Mouse (Mus musculus) heart, adult 9 months (tissue): Measurements from ENCODE around the gene Nagk.
"Not testable (repeated sequence)": the region's sequence is repeated elsewhere in the genome, so short reads cannot be mapped to it uniquely, and the experiment has no call there.

Experiments
- DNase-seq, 2 experiments: peaks; one replicate each; pipeline ENCODE4 v3.0.0; 2022; ENCODE audit warnings: low spot score in 2 of 2

The Nagk gene

GRCm38 (mm10) chr6:83794760-83795296 lies at the start of gene Nagk:
Gene Nagk, plus strand, starts transcription at chr6:83794982.
- peak; percentile 93 to 95 for DNase-seq

GRCm38 (mm10) chr6:83745466-83745865 lies 49.3 kb upstream of the Nagk start:
- DNase-seq, result no peak

GRCm38 (mm10) chr6:83749286-83749685 lies 45.5 kb upstream of the Nagk start:
- DNase-seq, result no peak

GRCm38 (mm10) chr6:83750171-83750684 lies 44.6 kb upstream of the Nagk start:
- peak in 1 of 2 experiments; percentile 26 for DNase-seq

- DNase-seq, result no peak
Observed at GRCm38 (mm10) chr6:83756051-83756450, 38.7 kb upstream of the Nagk start.

GRCm38 (mm10) chr6:83762344-83762743 lies 32.4 kb upstream of the Nagk start, which contains the start of gene Ankrd53:
Gene Ankrd53, plus strand, starts transcription at chr6:83762644.
- DNase-seq, result no peak

GRCm38 (mm10) chr6:83762880-83763431 lies 31.8 kb upstream of the Nagk start:
- no peak for DNase-seq

- peak; percentile 24 to 33 for DNase-seq
Observed at GRCm38 (mm10) chr6:83766982-83767381, 27.8 kb upstream of the Nagk start.

GRCm38 (mm10) chr6:83768485-83768884 lies 26.3 kb upstream of the Nagk start:
- DNase-seq, result peak in 1 of 2 experiments; percentile 29

- no peak for DNase-seq
Observed at GRCm38 (mm10) chr6:83774126-83774525, 20.7 kb upstream of the Nagk start.

- peak in 1 of 2 experiments; percentile 24 for DNase-seq
Observed at GRCm38 (mm10) chr6:83774781-83775563, 19.8 kb upstream of the Nagk start.

- DNase-seq, result peak; percentile 89
Observed at GRCm38 (mm10) chr6:83775638-83776293, 19.0 kb upstream of the Nagk start, which contains the start of gene Tex261. Gene Tex261, minus strand, starts transcription at chr6:83775813.

GRCm38 (mm10) chr6:83778306-83778705 lies 16.5 kb upstream of the Nagk start:
- no peak for DNase-seq

GRCm38 (mm10) chr6:83779026-83779425 lies 15.8 kb upstream of the Nagk start:
- peak; percentile 45 to 53 for DNase-seq

- DNase-seq, result no peak
Observed at GRCm38 (mm10) chr6:83786426-83786825, 8.4 kb upstream of the Nagk start.

- no peak for DNase-seq
Observed at GRCm38 (mm10) chr6:83788554-83788953, 6.2 kb upstream of the Nagk start.

- not testable (repeated sequence) for DNase-seq
Observed at GRCm38 (mm10) chr6:83790533-83790932, 4.2 kb upstream of the Nagk start.

GRCm38 (mm10) chr6:83791251-83791890 lies 3.4 kb upstream of the Nagk start:
- DNase-seq, result no peak

- peak; percentile 31 to 36 for DNase-seq
Observed at GRCm38 (mm10) chr6:83795492-83795900, 714 bp downstream of the Nagk start.

- DNase-seq, result no peak
Observed at GRCm38 (mm10) chr6:83796686-83797085, 1.9 kb downstream of the Nagk start.

- DNase-seq, result no peak
Observed at GRCm38 (mm10) chr6:83802033-83802432, 7.3 kb downstream of the Nagk start.

- no peak for DNase-seq
Observed at GRCm38 (mm10) chr6:83802846-83803245, 8.1 kb downstream of the Nagk start.
